Mouse (Mus musculus) erythroblast, adult 5-6 weeks (primary cell): ENCODE measurements around the gene Tgtp2. TPM values are rescaled to one million over a fixed set of nuclear protein-coding genes. Genes with fewer than 3 reads are reported as not detected.

Source experiments
- total RNA-seq, 2 experiments: library from RNA; stranded (forward) in 1 of 2; stranded (reverse) in 1 of 2; fragments of 150-400 nt in 1 of 2; fragments of 200-764, 138-1000 nt in 1 of 2; gene quantifications; 2 replicates each; pipeline versions ENCODE4 v1.2.3 to v1.2.4; 2015 to 2017; ENCODE audit warnings: low replicate concordance in 2 of 2

Gene Tgtp2
- total RNA-seq, 2 experiments from 2014 or later: 28.2 to 51.8 TPM

Other genes starting within 250 kb of the Tgtp2 start
- 3.3 and 12.7 TPM in 2 replicates for gene Trim41, start 246.9 kb downstream of the Tgtp2 start, total RNA-seq (2015; ENCODE audit: low replicate concordance)
- gene Trim41, start 246.9 kb downstream of the Tgtp2 start, total RNA-seq (2017; ENCODE audit: low replicate concordance): 17.6 and 19.5 TPM in 2 replicates
- not detected in 2 replicates for gene Trim7, start 238.1 kb downstream of the Tgtp2 start, total RNA-seq (2015; ENCODE audit: low replicate concordance)
- 0.42 TPM in 1 of 2 replicates, not detected in the other for gene Trim7, start 238.1 kb downstream of the Tgtp2 start, total RNA-seq (2017; ENCODE audit: low replicate concordance)
- 3.1 TPM in 1 of 2 replicates, not detected in the other for gene Gm12184, start 237.6 kb downstream of the Tgtp2 start, total RNA-seq (2015; ENCODE audit: low replicate concordance)
- 0.68 and 5.3 TPM in 2 replicates for gene Gm12184, start 237.6 kb downstream of the Tgtp2 start, total RNA-seq (2017; ENCODE audit: low replicate concordance)
- gene Irgm1, start 192.5 kb downstream of the Tgtp2 start, total RNA-seq (2015; ENCODE audit: low replicate concordance): 54.8 and 67.1 TPM in 2 replicates
- 58.3 and 69.6 TPM in 2 replicates for gene Irgm1, start 192.5 kb downstream of the Tgtp2 start, total RNA-seq (2017; ENCODE audit: low replicate concordance)
- gene Gm5431, start 162.0 kb downstream of the Tgtp2 start, total RNA-seq (2015; ENCODE audit: low replicate concordance): 0.42 and 3.5 TPM in 2 replicates
- 0.84 TPM in 1 of 2 replicates, not detected in the other for gene Gm5431, start 162.0 kb downstream of the Tgtp2 start, total RNA-seq (2017; ENCODE audit: low replicate concordance)
- 12.1 and 20.2 TPM in 2 replicates for gene Psme2b, start 118.0 kb downstream of the Tgtp2 start, total RNA-seq (2015; ENCODE audit: low replicate concordance)
- 1.4 and 2.1 TPM in 2 replicates for gene Psme2b, start 118.0 kb downstream of the Tgtp2 start, total RNA-seq (2017; ENCODE audit: low replicate concordance)
- gene Olfr56, start 85.3 kb downstream of the Tgtp2 start, total RNA-seq (2015; ENCODE audit: low replicate concordance): not detected in 2 replicates
- 1.0 and 2.0 TPM in 2 replicates for gene Olfr56, start 85.3 kb downstream of the Tgtp2 start, total RNA-seq (2017; ENCODE audit: low replicate concordance)
- 4.6 and 18.6 TPM in 2 replicates for gene 9930111J21Rik1, start 84.8 kb downstream of the Tgtp2 start, total RNA-seq (2015; ENCODE audit: low replicate concordance)
- 1.7 and 3.7 TPM in 2 replicates for gene 9930111J21Rik1, start 84.8 kb downstream of the Tgtp2 start, total RNA-seq (2017; ENCODE audit: low replicate concordance)
- gene Gm12185, start 72.0 kb downstream of the Tgtp2 start, total RNA-seq (2015; ENCODE audit: low replicate concordance): 0.19 and 0.84 TPM in 2 replicates
- 0.09 and 0.70 TPM in 2 replicates for gene Gm12185, start 72.0 kb downstream of the Tgtp2 start, total RNA-seq (2017; ENCODE audit: low replicate concordance)
- 0.42 TPM in 1 of 2 replicates, not detected in the other for gene Tgtp1, start 70.0 kb downstream of the Tgtp2 start, total RNA-seq (2015; ENCODE audit: low replicate concordance)
- gene Tgtp1, start 70.0 kb downstream of the Tgtp2 start, total RNA-seq (2017; ENCODE audit: low replicate concordance): 0.85 TPM in 1 of 2 replicates, not detected in the other
- 21.1 and 35.5 TPM in 2 replicates for gene 9930111J21Rik2, start 13.0 kb downstream of the Tgtp2 start, total RNA-seq (2015; ENCODE audit: low replicate concordance)
- gene 9930111J21Rik2, start 13.0 kb downstream of the Tgtp2 start, total RNA-seq (2017; ENCODE audit: low replicate concordance): 12.4 and 17.8 TPM in 2 replicates
- 33.2 and 37.5 TPM in 2 replicates for gene Ifi47, start 12.4 kb upstream of the Tgtp2 start, total RNA-seq (2015; ENCODE audit: low replicate concordance)
- gene Ifi47, start 12.4 kb upstream of the Tgtp2 start, total RNA-seq (2017; ENCODE audit: low replicate concordance): 15.9 and 29.4 TPM in 2 replicates
- gene Olfr1396, start 50.7 kb upstream of the Tgtp2 start, total RNA-seq (2015; ENCODE audit: low replicate concordance): not detected in 2 replicates
- not detected in 2 replicates for gene Olfr1396, start 50.7 kb upstream of the Tgtp2 start, total RNA-seq (2017; ENCODE audit: low replicate concordance)
- gene Olfr1395, start 78.1 kb upstream of the Tgtp2 start, total RNA-seq (2015; ENCODE audit: low replicate concordance): not detected in 2 replicates
- not detected in 2 replicates for gene Olfr1395, start 78.1 kb upstream of the Tgtp2 start, total RNA-seq (2017; ENCODE audit: low replicate concordance)
- gene Olfr1394, start 90.2 kb upstream of the Tgtp2 start, total RNA-seq (2015; ENCODE audit: low replicate concordance): not detected in 2 replicates
- gene Olfr1394, start 90.2 kb upstream of the Tgtp2 start, total RNA-seq (2017; ENCODE audit: low replicate concordance): not detected in 2 replicates
- 0.84 and 2.3 TPM in 2 replicates for gene Btnl9, start 123.0 kb upstream of the Tgtp2 start, total RNA-seq (2015; ENCODE audit: low replicate concordance)
- 3.1 and 5.7 TPM in 2 replicates for gene Btnl9, start 123.0 kb upstream of the Tgtp2 start, total RNA-seq (2017; ENCODE audit: low replicate concordance)
- 18.6 and 25.4 TPM in 2 replicates for gene Zfp62, start 139.1 kb upstream of the Tgtp2 start, total RNA-seq (2015; ENCODE audit: low replicate concordance)
- 14.8 and 28.9 TPM in 2 replicates for gene Zfp62, start 139.1 kb upstream of the Tgtp2 start, total RNA-seq (2017; ENCODE audit: low replicate concordance)
- gene Mgat1, start 180.0 kb upstream of the Tgtp2 start, total RNA-seq (2015; ENCODE audit: low replicate concordance): 9.0 and 10.2 TPM in 2 replicates
- gene Mgat1, start 180.0 kb upstream of the Tgtp2 start, total RNA-seq (2017; ENCODE audit: low replicate concordance): 11.4 and 17.0 TPM in 2 replicates
- gene Olfr1393, start 214.1 kb upstream of the Tgtp2 start, total RNA-seq (2015; ENCODE audit: low replicate concordance): not detected in 2 replicates
- gene Olfr1393, start 214.1 kb upstream of the Tgtp2 start, total RNA-seq (2017; ENCODE audit: low replicate concordance): not detected in 2 replicates
- not detected in 2 replicates for gene Olfr1392, start 221.1 kb upstream of the Tgtp2 start, total RNA-seq (2015; ENCODE audit: low replicate concordance)
- not detected in 2 replicates for gene Olfr1392, start 221.1 kb upstream of the Tgtp2 start, total RNA-seq (2017; ENCODE audit: low replicate concordance)
- gene Olfr10, start 240.5 kb upstream of the Tgtp2 start, total RNA-seq (2015; ENCODE audit: low replicate concordance): not detected in 2 replicates
- not detected in 2 replicates for gene Olfr10, start 240.5 kb upstream of the Tgtp2 start, total RNA-seq (2017; ENCODE audit: low replicate concordance)